In genomic region chr9:76015971-76016370, GRCm38 (mm10) we compare ENCODE assay signal across 13 mouse cellular contexts. TPM values are rescaled to one million over a fixed set of nuclear protein-coding genes. Genes with fewer than 3 reads are reported as not detected.
DNase-seq lines count a peak whose midpoint lies in the region; ATAC-seq lines count a peak whose summit lies in the region.
"Had no signal": no experiment of that assay in that cellular context is flagged by ENCODE, and none has a peak within 500 bp of the region (broad histone marks: within the 10 kb centered on the region; RNA-seq: fewer than 3 reads in every experiment).

No protein-coding gene starts in this region.

- ATAC-seq in hindbrain, embryonic 13.5 days (ENCODE audit: low FRiP score), result no peak
- no peak for ATAC-seq in hindbrain, embryonic 16.5 days
- ATAC-seq in neural tube, embryonic 12.5 days (ENCODE audit: low FRiP score, low read depth), result no peak
- ATAC-seq in hindbrain, embryonic 15.5 days (ENCODE audit: low FRiP score, low read depth), result no peak
- ATAC-seq in intestine, embryonic 16.5 days, result no peak
- ATAC-seq in erythroblast, adult 5-6 weeks (replicated peaks; ENCODE audit: low FRiP score, poor library complexity, severe bottlenecking), result no peak
- ATAC-seq: activated CD4-positive, CD25-positive, alpha-beta regulatory T cell, adult 4 months had no signal

- no peak overlapping the region for H3K27ac ChIP-seq in hindbrain, embryonic 13.5 days
- no peak overlapping the region for H3K27ac ChIP-seq in hindbrain, embryonic 16.5 days (ENCODE audit: low read depth, low read length)
- no peak overlapping the region for H3K27ac ChIP-seq in neural tube, embryonic 12.5 days
- peak overlapping the region; percentile 42 for H3K27ac ChIP-seq in hindbrain, embryonic 15.5 days (replicated peaks)
- no peak overlapping the region for H3K27ac ChIP-seq in intestine, embryonic 16.5 days (ENCODE audit: low read length)

- no peaks in the 10 kb centered on the region for H3K9me3 ChIP-seq in hindbrain, embryonic 13.5 days
- H3K9me3 ChIP-seq in hindbrain, embryonic 16.5 days (ENCODE audit: control insufficient read depth, low read length), result no peaks in the 10 kb centered on the region
- H3K9me3 ChIP-seq in neural tube, embryonic 12.5 days, result no peaks in the 10 kb centered on the region
- no peaks in the 10 kb centered on the region for H3K9me3 ChIP-seq in hindbrain, embryonic 15.5 days
- H3K9me3 ChIP-seq in intestine, embryonic 16.5 days (ENCODE audit: control insufficient read depth, low read length), result no peaks in the 10 kb centered on the region

- DNase-seq in neural tube, embryonic 10.5 days (ENCODE audit: extremely low spot score, low spot score), result no peak
- no peak for DNase-seq in right cerebral cortex, adult 2 months (ENCODE audit: low spot score in 2 of 2)
- DNase-seq: kidney, adult 18-20 months had no signal

- H3K4me1 ChIP-seq in hindbrain, embryonic 13.5 days (replicated peaks), result peaks cover 31% of the 10 kb centered on the region
- no peaks in the 10 kb centered on the region for H3K4me1 ChIP-seq in hindbrain, embryonic 16.5 days (ENCODE audit: control insufficient read depth, insufficient read depth, low read depth, low read length)
- H3K4me1 ChIP-seq in neural tube, embryonic 12.5 days, result no peaks in the 10 kb centered on the region; the same call in 1 of the 2 replicates
- H3K4me1 ChIP-seq in hindbrain, embryonic 15.5 days (replicated peaks), result peaks cover 20% of the 10 kb centered on the region
- peaks cover 4% of the 10 kb centered on the region for H3K4me1 ChIP-seq in intestine, embryonic 16.5 days (ENCODE audit: control insufficient read depth, insufficient read depth, low read length)

- no peak overlapping the region for H3K9ac ChIP-seq in hindbrain, embryonic 13.5 days
- no peak overlapping the region for H3K9ac ChIP-seq in hindbrain, embryonic 16.5 days (ENCODE audit: low read depth, low read length)
- H3K9ac ChIP-seq in neural tube, embryonic 12.5 days, result no peak overlapping the region
- no peak overlapping the region for H3K9ac ChIP-seq in hindbrain, embryonic 15.5 days
- no peak overlapping the region for H3K9ac ChIP-seq in intestine, embryonic 16.5 days (ENCODE audit: low read depth, low read length)

- peak overlapping the region; percentile 78 for H3K4me2 ChIP-seq in hindbrain, embryonic 13.5 days
- no peak overlapping the region; the same call in 1 of the 2 replicates for H3K4me2 ChIP-seq in hindbrain, embryonic 16.5 days (ENCODE audit: low read length)
- H3K4me2 ChIP-seq in neural tube, embryonic 12.5 days (replicated peaks), result peak overlapping the region; percentile 75
- peak overlapping the region; percentile 96 for H3K4me2 ChIP-seq in hindbrain, embryonic 15.5 days
- H3K4me2 ChIP-seq in intestine, embryonic 16.5 days (ENCODE audit: low read depth, low read length), result no peak overlapping the region

- H3K27me3 ChIP-seq in hindbrain, embryonic 13.5 days, result no peaks in the 10 kb centered on the region
- no peaks in the 10 kb centered on the region for H3K27me3 ChIP-seq in hindbrain, embryonic 16.5 days (replicated peaks; ENCODE audit: control insufficient read depth, insufficient read depth, low read length)
- H3K27me3 ChIP-seq in neural tube, embryonic 12.5 days (replicated peaks), result no peaks in the 10 kb centered on the region
- no peaks in the 10 kb centered on the region for H3K27me3 ChIP-seq in hindbrain, embryonic 15.5 days
- H3K27me3 ChIP-seq in intestine, embryonic 16.5 days (replicated peaks; ENCODE audit: control insufficient read depth, insufficient read depth, low read length), result no peaks in the 10 kb centered on the region

- peak overlapping the region; percentile 20; the same call in 1 of the 2 replicates for H3K4me3 ChIP-seq in hindbrain, embryonic 13.5 days
- H3K4me3 ChIP-seq in hindbrain, embryonic 16.5 days (ENCODE audit: low read length), result no peak overlapping the region
- no peak overlapping the region for H3K4me3 ChIP-seq in neural tube, embryonic 12.5 days
- H3K4me3 ChIP-seq in hindbrain, embryonic 15.5 days, result peak overlapping the region; percentile 47; the same call in 1 of the 2 replicates
- H3K4me3 ChIP-seq in intestine, embryonic 16.5 days (ENCODE audit: low read length), result no peak overlapping the region
- H3K4me3 ChIP-seq: erythroblast, embryonic 14.5 days; myocyte had no signal

- 92% methylated on average over 5 of the region's 5 CpGs for WGBS in hindbrain, embryonic 13.5 days
- 81% methylated on average over 5 of the region's 5 CpGs for WGBS in hindbrain, embryonic 16.5 days
- WGBS in neural tube, embryonic 12.5 days, result 92% methylated on average over 5 of the region's 5 CpGs
- 85% methylated on average over 5 of the region's 5 CpGs for WGBS in hindbrain, embryonic 15.5 days
- WGBS in intestine, embryonic 16.5 days, result 87% methylated on average over 5 of the region's 5 CpGs

- H3K36me3 ChIP-seq in hindbrain, embryonic 13.5 days, result no peaks in the 10 kb centered on the region
- H3K36me3 ChIP-seq in hindbrain, embryonic 16.5 days (ENCODE audit: control insufficient read depth, insufficient read depth, low read length), result no peaks in the 10 kb centered on the region
- H3K36me3 ChIP-seq in neural tube, embryonic 12.5 days, result no peaks in the 10 kb centered on the region
- H3K36me3 ChIP-seq in hindbrain, embryonic 15.5 days, result no peaks in the 10 kb centered on the region
- H3K36me3 ChIP-seq in intestine, embryonic 16.5 days (ENCODE audit: control insufficient read depth, insufficient read depth, low read length), result no peaks in the 10 kb centered on the region

RNA-seq across cellular contexts. Expression of gene Hmgcll1, which starts 1.3 kb away (rescaled TPM):
- polyA plus RNA-seq in hindbrain, embryonic 13.5 days (2015; fragmentation: Nextera tagmentation; extraction: Ambion mirVana), result 22.9 and 23.3 TPM in 2 replicates
- polyA plus RNA-seq in hindbrain, embryonic 16.5 days (2015; fragmentation: Nextera tagmentation; extraction: Ambion mirVana), result 22.8 and 22.9 TPM in 2 replicates
- 14.5 and 16.8 TPM in 2 replicates for polyA plus RNA-seq in neural tube, embryonic 12.5 days (2016; fragmentation: Nextera tagmentation; extraction: Ambion mirVana)
- 22.8 and 22.9 TPM in 2 replicates for polyA plus RNA-seq in hindbrain, embryonic 15.5 days (2015; fragmentation: Nextera tagmentation; extraction: Ambion mirVana)
- polyA plus RNA-seq in intestine, embryonic 16.5 days (2015; fragmentation: Nextera tagmentation; extraction: Ambion mirVana), result 1.2 and 1.3 TPM in 2 replicates
- not detected in 2 replicates for total RNA-seq in erythroblast, adult 5-6 weeks (2015; ENCODE audit: low replicate concordance)
- total RNA-seq in erythroblast, adult 5-6 weeks (2017; ENCODE audit: low replicate concordance), result 0.51 TPM in 1 of 2 replicates, not detected in the other
- total RNA-seq: common myeloid progenitor, adult 5-6 weeks had no signal
- polyA plus RNA-seq: activated CD4-positive, CD25-positive, alpha-beta regulatory T cell, adult 4 months; erythroblast, embryonic 14.5 days had no signal

Comparison
In these comparisons a context has a peak if more than half of its experiments do, and no peak if none do; other contexts are left out.
1. H3K4me2 ChIP-seq: peak in hindbrain, embryonic 13.5 days (single experiment), neural tube, embryonic 12.5 days (single experiment) and hindbrain, embryonic 15.5 days (single experiment); none in hindbrain, embryonic 16.5 days (single experiment) and intestine, embryonic 16.5 days (single experiment).
2. H3K4me3 ChIP-seq: peak in hindbrain, embryonic 13.5 days (single experiment) and hindbrain, embryonic 15.5 days (single experiment); none in hindbrain, embryonic 16.5 days (single experiment), neural tube, embryonic 12.5 days (single experiment) and intestine, embryonic 16.5 days (single experiment).